Mouse (Mus musculus) midbrain, embryonic 16.5 days (tissue): ENCODE data around the gene 1700028K03Rik. TPM values are rescaled to one million over a fixed set of nuclear protein-coding genes. Genes with fewer than 3 reads are reported as not detected.

ENCODE experiments used
- ATAC-seq: fragments of 200-750 bp; cut with Nextera tagmentation; 2 replicates; pipeline ENCODE4 v1.8.0; 2017; ENCODE audit warnings: moderate TSS enrichment
- H3K27ac ChIP-seq: fragments of 300-500 bp; sonication (generic); 2 replicates; pipeline ENCODE4 v1.5.1; 2014; ENCODE audit warnings: mild to moderate bottlenecking, low read length, mixed read lengths
- H3K27me3 ChIP-seq: fragments of 300-500 bp; sonication (generic); 2 replicates; pipeline ENCODE4 v1.6.1; 2014; ENCODE audit warnings: low read depth, low read length, mixed read lengths; ENCODE audit not compliant: control insufficient read depth, insufficient read depth
- H3K36me3 ChIP-seq: fragments of 300-500 bp; sonication (generic); 2 replicates; pipeline ENCODE4 v1.6.1; 2014; ENCODE audit warnings: mild to moderate bottlenecking, low read length, moderate library complexity, mixed read lengths; ENCODE audit not compliant: control insufficient read depth, insufficient read depth
- H3K4me1 ChIP-seq: fragments of 300-500 bp; sonication (generic); 2 replicates; pipeline ENCODE4 v1.6.1; 2014; ENCODE audit warnings: mild to moderate bottlenecking, low read length, mixed read lengths; ENCODE audit not compliant: control insufficient read depth, insufficient read depth
- H3K4me2 ChIP-seq: fragments of 300-500 bp; sonication (generic); 2 replicates; pipeline ENCODE4 v1.6.1; 2014; ENCODE audit warnings: mild to moderate bottlenecking, low read length, mixed read lengths
- H3K4me3 ChIP-seq: fragments of 300-500 bp; sonication (generic); 2 replicates; pipeline ENCODE4 v1.5.1; 2014; ENCODE audit warnings: low read depth, mild to moderate bottlenecking, low read length, moderate library complexity, mixed read lengths
- H3K9ac ChIP-seq: fragments of 300-500 bp; sonication (generic); 2 replicates; pipeline ENCODE4 v1.6.1; 2014; ENCODE audit warnings: low read depth, low read length, mixed read lengths
- H3K9me3 ChIP-seq: fragments of 300-500 bp; sonication (generic); replicated peaks from 2 replicates; pipeline ENCODE4 v1.6.1; 2014; ENCODE audit warnings: mild to moderate bottlenecking, low read length, mixed read lengths; ENCODE audit not compliant: control insufficient read depth, poor library complexity, severe bottlenecking
- WGBS: fragments of 180-500 bp; shearing (Covaris S2); extraction: QIAGEN DNeasy Blood & Tissue Kit; methylation state at CpG from one replicate; pipeline ENCODE4 v1.1.7; 2014; 5-methylcytosine and 5-hydroxymethylcytosine counted together
- polyA plus RNA-seq: library from polyadenylated mRNA; unstranded; fragments of >200 nt; fragmentation: Nextera tagmentation; extraction: Ambion mirVana; gene quantifications from 2 replicates; pipeline ENCODE4 v1.2.1, GENCODE M21; 2015

The 1700028K03Rik gene
- polyA plus RNA-seq, 1 experiment from 2014 or later = 0.46 TPM

DNA sequence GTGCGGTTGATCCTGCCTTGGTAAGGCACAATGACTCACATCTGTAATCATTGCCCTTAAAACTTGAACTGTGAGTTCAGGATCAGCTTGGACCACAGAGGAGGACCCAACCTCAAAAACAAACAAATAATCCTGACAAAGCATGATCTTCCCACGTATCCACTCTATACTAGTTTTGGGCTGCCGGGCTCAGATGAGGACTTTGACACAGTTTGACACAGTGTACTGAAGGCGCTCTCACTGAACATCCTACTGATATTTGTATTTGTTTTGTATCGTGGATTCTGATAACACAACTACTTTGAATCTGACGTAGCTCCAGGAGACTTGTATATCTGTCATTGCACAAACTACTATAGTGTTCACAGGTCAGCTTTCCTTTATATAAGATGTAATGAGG, 13.1 kb upstream of the 1700028K03Rik start:
- Histone ChIP-seq H3K36me3 (no peaks in the 10 kb centered on the region), H3K27me3 (no peaks in the 10 kb centered on the region), H3K9me3 (no peaks in the 10 kb centered on the region), H3K9ac (no peak overlapping the region), H3K4me2 (no peak overlapping the region), H3K4me3 (no peak overlapping the region), H3K27ac (no peak overlapping the region), H3K4me1 (no peaks in the 10 kb centered on the region)
- no peak for ATAC-seq
- 93% methylated on average over 6 of the region's 6 CpGs for WGBS

DNA sequence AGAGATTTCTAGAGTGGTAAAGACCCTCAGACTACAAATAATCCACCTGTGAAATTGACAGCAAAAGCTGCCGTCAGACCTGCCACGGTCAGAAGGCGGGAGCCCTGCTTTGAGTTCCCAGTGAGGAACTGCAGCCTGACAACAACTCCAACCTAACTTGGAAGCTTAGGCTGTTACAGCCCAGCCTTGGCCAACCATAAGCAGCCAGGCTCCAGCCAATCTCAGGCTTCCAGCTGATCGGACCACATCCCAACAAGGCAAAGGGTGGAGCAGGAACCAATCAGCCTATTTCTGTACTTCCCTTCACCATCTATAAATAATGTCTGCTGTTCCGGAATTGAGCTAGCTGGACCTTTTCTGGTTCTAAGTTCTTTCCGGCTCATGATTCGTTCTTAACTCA, 12.6 kb upstream of the 1700028K03Rik start:
- Histone ChIP-seq H3K27ac (no peak overlapping the region), H3K9ac (no peak overlapping the region), H3K27me3 (no peaks in the 10 kb centered on the region), H3K4me2 (no peak overlapping the region), H3K36me3 (no peaks in the 10 kb centered on the region), H3K4me1 (no peaks in the 10 kb centered on the region), H3K4me3 (no peak overlapping the region), H3K9me3 (no peaks in the 10 kb centered on the region)
- ATAC-seq = no peak
- 86% methylated on average over 7 of the region's 7 CpGs for WGBS

DNA sequence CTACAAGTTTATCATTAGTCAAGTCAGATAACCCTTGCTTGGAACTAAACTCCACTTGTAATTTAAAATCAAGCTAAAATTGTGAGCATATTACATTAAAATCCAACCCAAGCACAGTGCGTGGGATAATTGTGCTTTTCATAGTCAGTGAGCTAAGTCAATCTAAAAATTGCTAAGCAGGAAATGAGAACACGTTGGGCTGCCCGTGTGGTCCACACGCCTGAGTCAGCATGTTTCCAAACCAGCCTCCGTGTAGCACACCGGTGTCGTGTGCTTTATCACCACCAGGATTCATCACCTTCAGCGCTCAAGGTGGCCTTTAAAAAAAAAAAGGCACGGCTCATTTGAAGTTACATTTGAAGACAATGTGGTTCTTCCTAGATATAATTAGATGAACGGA, 10.2 kb upstream of the 1700028K03Rik start:
- no peak for ATAC-seq
- no peak overlapping the region for H3K9ac ChIP-seq
- no peaks in the 10 kb centered on the region for H3K27me3 ChIP-seq
- H3K4me1 ChIP-seq = no peaks in the 10 kb centered on the region
- H3K27ac ChIP-seq = no peak overlapping the region
- H3K9me3 ChIP-seq = no peaks in the 10 kb centered on the region
- H3K36me3 ChIP-seq = no peaks in the 10 kb centered on the region
- WGBS = 85% methylated on average over 10 of the region's 10 CpGs
- no peak overlapping the region for H3K4me3 ChIP-seq
- H3K4me2 ChIP-seq = no peak overlapping the region

DNA sequence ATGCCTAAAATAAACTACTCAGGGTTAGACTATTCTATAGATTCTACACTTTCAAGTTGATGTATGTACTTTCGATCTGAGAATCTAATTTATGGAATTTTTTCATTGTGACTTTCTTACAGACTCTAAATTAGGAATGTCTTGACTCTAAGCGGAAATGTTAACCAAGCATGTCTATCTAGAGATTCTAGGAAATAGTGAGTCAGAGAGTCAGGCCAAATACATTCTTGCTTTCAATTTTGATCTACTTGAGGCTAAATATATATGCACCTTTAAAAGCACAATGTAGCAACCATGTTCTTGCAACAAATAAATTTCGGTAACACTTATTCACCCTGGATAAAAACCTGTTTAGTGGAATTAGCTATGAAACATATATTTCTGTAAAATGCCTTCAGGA, 5.7 kb upstream of the 1700028K03Rik start:
- Histone ChIP-seq H3K9me3 (no peaks in the 10 kb centered on the region), H3K4me2 (no peak overlapping the region), H3K27ac (no peak overlapping the region), H3K4me1 (no peaks in the 10 kb centered on the region), H3K4me3 (no peak overlapping the region), H3K36me3 (no peaks in the 10 kb centered on the region), H3K27me3 (no peaks in the 10 kb centered on the region), H3K9ac (no peak overlapping the region)
- ATAC-seq = no peak
- WGBS = 95% methylated on average over 3 of the region's 3 CpGs

DNA sequence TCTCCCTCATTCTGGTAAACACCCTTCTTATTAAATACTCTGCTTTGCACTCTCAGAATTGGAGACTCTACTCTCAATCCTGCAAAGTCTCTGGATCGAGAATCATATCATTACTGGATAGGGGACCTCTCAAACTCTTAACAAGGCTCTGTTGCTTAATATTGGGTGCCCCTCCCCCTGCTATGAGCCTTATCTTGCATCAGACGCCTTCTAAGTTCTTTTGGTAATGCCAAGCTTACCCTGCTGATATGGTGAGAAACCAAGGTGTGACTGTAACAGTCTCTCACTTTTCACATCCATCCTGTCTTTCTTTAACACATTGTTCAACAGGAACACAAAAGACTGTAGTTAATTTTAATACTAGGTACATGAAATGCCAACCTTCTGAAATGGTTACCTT, 919 bp upstream of the 1700028K03Rik start:
- 65% methylated on average over 2 of the region's 2 CpGs for WGBS
- H3K9me3 ChIP-seq = no peaks in the 10 kb centered on the region
- no peaks in the 10 kb centered on the region for H3K4me1 ChIP-seq
- no peaks in the 10 kb centered on the region for H3K27me3 ChIP-seq
- H3K36me3 ChIP-seq = no peaks in the 10 kb centered on the region
- no peak for ATAC-seq
- H3K27ac ChIP-seq = no peak overlapping the region
- no peak overlapping the region for H3K4me2 ChIP-seq
- H3K9ac ChIP-seq = no peak overlapping the region
- H3K4me3 ChIP-seq = no peak overlapping the region

GRCm38 (mm10) chr5:107541696-107542095, 7.2 kb downstream of the 1700028K03Rik start:
- 17% methylated on average over 7 of the region's 7 CpGs for WGBS
- Histone ChIP-seq H3K4me2 (no peak overlapping the region), H3K9me3 (no peaks in the 10 kb centered on the region), H3K9ac (no peak overlapping the region), H3K27ac (no peak overlapping the region), H3K4me1 (no peaks in the 10 kb centered on the region), H3K36me3 (no peaks in the 10 kb centered on the region), H3K4me3 (no peak overlapping the region), H3K27me3 (no peaks in the 10 kb centered on the region)
- no peak for ATAC-seq

DNA sequence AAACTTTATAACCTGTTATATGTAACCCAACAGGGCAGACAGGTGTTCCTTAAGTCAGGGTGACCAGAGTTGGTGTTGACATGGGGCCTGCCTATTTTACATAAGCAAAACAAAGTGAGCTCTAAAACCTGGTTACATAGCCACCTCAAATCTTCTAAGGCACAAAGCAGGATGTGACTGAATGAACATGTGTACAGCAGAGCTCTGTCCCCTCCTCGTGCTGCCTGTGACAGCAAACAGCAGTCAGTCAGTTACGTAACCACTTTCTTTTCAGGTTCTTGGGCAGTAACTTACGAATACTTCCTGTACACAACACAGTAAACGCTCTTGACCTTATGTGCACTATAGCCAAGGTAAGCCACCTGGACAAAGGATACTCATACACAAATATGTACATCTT, 11.4 kb downstream of the 1700028K03Rik start:
- Histone ChIP-seq H3K4me2 (no peak overlapping the region), H3K36me3 (peaks cover 11% of the 10 kb centered on the region), H3K9ac (no peak overlapping the region), H3K4me1 (no peaks in the 10 kb centered on the region), H3K27me3 (no peaks in the 10 kb centered on the region), H3K27ac (no peak overlapping the region), H3K9me3 (no peaks in the 10 kb centered on the region), H3K4me3 (no peak overlapping the region)
- ATAC-seq = no peak
- WGBS = 88% methylated on average over 4 of the region's 4 CpGs

DNA sequence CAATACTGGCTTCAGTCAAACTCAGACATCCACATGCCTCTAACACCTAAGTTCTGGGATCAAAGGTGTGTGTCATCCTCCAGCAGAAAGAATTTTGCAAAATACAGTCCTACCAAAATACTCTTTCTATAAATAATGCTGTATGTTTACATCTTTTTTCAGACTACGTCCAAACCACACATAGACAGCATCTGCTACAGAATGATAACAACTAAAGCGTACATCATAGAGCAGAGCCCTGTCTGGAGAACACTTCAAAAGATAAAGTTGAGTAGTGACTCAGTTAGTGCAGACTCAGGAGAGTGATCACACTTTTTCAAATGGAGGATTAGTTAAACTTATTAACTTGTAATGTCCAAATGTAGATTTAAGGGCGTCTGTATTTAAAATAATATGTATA, 13.4 kb downstream of the 1700028K03Rik start:
- Histone ChIP-seq H3K27me3 (no peaks in the 10 kb centered on the region), H3K4me3 (no peak overlapping the region), H3K4me1 (no peaks in the 10 kb centered on the region), H3K4me2 (no peak overlapping the region), H3K27ac (no peak overlapping the region), H3K9ac (no peak overlapping the region), H3K9me3 (no peaks in the 10 kb centered on the region), H3K36me3 (peaks cover 16% of the 10 kb centered on the region)
- 90% methylated on average over 3 of the region's 3 CpGs for WGBS
- no peak for ATAC-seq

DNA sequence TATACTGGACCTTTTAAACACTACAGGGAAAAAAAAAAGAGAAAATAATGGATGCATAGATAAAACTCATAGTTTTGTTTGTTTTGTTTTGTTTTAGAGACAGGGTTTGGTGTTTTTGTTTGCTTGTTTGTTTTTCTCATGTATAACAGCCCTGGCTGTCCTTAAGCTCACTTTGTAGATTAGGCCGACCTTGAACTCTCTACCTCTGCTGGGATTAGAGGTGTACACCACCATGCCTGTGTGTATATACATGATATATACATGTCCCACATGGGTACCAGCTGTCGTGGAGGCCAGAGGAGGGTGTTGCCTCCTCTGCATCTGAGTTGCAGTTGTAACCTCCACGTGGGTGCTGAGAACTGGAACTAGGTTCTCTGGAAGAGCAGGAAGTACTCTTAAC, 13.9 kb downstream of the 1700028K03Rik start:
- no peak for ATAC-seq
- no peak overlapping the region for H3K9ac ChIP-seq

DNA sequence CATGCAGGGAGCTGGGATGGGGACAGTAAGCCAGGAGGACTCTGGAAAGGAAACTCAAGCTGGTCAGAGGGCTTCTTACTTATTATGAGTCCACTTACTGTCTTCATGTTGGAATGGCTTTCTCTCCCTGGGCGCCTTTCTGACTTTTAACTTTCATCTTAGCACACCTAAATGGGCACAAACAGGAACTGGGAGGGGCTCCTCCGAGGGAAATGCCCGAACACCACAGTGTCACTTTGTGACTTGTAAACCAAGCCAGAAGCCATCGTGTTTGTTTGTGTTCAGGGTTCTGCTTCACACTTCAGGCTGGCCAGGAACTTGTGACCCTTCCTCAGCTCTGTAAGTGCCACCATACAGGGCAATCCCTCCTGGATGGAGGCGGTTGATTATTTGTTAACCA, 19.8 kb downstream of the 1700028K03Rik start:
- ATAC-seq = no peak
- no peaks in the 10 kb centered on the region for H3K27me3 ChIP-seq
- H3K36me3 ChIP-seq = peaks cover 16% of the 10 kb centered on the region
- 95% methylated on average over 5 of the region's 5 CpGs for WGBS
- no peak overlapping the region for H3K9ac ChIP-seq
- H3K4me2 ChIP-seq = no peak overlapping the region
- H3K9me3 ChIP-seq = no peaks in the 10 kb centered on the region
- no peaks in the 10 kb centered on the region for H3K4me1 ChIP-seq
- H3K27ac ChIP-seq = no peak overlapping the region
- H3K4me3 ChIP-seq = no peak overlapping the region

More for the DNA sequence above, 13.9 kb downstream of the 1700028K03Rik start:
- Histone ChIP-seq H3K4me2 (no peak overlapping the region), H3K27me3 (no peaks in the 10 kb centered on the region), H3K9me3 (no peaks in the 10 kb centered on the region), H3K4me3 (no peak overlapping the region), H3K27ac (no peak overlapping the region), H3K36me3 (peaks cover 16% of the 10 kb centered on the region), H3K4me1 (no peaks in the 10 kb centered on the region)
- 92% methylated on average over 3 of the region's 3 CpGs for WGBS
